Mouse (Mus musculus): Measurements from ENCODE around the gene Tenm4. TPM values are rescaled to one million over a fixed set of nuclear protein-coding genes. Genes with fewer than 3 reads are reported as not detected.
A peak's percentile ranks its signal among the peaks of the same experiment; 100 is the strongest.

Gene Tenm4
- polyA plus RNA-seq, 1 experiment, result 1.0 TPM

DNA sequence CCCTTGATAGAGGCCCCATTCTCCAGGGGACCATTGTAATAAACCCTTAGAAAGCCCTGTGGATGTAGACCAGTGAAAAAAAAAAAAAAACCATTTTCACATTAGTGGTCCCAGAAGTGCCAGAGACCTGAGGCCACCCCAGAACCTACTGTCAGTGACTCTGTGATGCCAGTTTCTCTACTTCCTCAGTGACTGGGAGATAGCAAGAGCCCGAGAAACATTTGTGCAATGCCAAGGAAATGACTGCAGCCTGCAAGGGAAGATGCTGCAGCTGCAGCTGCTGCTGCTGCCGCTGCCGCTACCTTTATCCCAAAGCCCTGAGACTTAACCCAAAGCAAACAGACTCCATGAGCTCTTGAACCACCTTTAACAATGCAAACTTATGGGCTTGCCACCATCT is 631.2 kb downstream of the Tenm4 start:
- DNase-seq (ENCODE audit: low read depth, low spot score), result no peak
- 85% methylated on average over 3 of the region's 3 CpGs for WGBS

DNA sequence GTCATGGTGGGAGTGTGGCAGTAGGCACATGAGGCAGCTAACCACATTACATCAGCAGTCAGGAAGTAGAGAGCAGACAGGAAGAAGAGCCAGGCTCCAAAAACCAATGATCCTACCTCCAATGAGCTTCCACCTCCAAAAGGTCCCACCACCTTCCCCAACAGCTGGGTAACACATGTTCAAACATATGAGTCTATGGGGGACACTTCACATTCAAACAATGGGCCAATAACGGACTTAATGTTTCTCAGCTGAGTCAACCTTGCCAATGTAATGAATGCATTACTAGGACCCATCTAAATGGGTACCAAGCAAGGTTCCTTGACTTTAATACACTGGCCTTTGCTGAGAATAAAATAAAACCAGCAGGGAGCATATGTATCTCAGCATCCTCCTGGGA is 635.5 kb downstream of the Tenm4 start:
- WGBS, result 86% methylated on average over 1 of the region's 1 CpGs
- no peak for DNase-seq (ENCODE audit: low read depth, low spot score)

DNA sequence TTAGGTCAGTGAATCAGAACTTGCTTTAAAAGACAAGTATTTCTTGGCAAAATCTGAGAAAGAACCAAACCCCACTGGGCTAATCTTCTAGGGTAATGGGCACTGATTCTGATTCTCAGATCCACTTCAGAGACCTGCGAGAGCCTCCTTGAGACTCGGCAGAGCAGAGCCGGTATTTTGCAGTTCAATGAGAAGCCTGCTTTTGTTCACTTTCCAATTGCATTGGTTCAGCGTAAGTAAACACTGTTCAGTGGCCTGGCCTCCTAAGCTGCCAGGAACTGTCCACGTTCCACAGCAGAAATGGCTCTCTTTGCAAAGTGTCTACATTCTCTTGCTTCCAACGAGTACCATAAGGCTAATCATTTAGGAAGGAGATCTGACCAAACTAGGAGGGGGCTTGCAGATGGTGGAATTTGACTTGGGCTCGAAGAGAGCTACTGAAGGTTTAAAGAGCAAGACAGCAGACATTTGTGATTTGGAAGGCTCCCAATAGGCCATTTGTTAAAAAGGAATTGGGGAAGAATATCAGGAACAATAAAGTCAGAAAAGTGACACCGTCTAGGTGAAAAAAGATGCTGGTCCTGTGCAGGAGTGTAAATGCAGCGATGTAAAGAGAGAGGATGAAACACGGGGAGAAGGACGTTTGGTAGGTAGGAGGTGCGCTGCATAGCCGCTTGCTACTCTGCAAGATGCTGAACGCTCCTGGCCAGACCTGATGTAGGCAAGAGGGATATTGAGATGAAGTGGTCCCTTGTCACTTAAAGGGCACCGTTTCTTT is 636.4 kb downstream of the Tenm4 start:
- 72% methylated on average over 15 of the region's 15 CpGs for WGBS
- DNase-seq (ENCODE audit: low read depth, low spot score), result no peak

DNA sequence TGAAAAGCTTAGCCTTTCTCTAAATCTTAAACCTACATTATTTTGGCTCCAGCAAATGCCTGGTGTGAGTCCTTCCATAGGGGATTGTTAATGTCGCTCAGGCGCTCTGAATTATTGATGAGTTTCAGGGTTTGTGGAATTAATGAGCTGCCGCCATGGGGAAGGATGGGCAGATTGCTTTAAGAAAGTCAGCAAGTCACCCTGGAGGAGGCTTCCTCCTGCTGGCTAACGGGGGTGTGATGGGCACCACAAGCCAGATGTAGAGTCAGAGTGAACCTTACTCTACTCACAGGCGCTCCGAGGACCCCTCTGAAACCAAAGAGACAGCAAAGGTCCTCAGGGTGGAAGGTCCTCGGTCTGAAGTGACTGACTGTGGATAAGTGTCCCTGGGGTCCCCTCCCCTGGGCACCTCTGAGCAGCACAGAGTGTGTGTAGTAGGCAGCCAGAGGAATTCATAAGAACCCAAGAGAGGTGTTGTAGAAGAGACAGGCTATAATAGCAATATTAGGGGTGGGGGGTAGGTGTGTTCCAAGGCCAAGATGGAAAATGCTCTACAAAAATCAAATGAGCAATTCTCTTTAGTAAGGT is 637.1 kb downstream of the Tenm4 start:
- WGBS, result 95% methylated on average over 7 of the region's 7 CpGs

DNA sequence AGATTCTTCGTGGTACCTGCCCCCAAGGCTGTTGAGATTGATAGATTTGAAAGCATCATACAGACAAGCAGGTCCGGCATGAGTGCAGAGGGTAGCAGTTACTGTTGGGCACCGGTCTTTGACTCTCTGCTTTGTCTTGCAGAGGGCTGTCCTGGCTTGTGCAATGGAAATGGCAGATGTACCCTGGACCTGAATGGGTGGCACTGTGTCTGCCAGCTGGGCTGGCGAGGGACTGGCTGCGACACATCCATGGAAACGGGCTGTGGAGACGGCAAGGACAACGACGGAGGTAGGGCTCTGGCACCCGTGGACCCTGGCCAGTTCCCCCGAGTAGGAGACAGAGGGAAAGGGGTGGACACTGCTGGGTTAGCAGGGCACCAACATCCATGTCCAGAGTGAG is 640.6 kb downstream of the Tenm4 start:
- DNase-seq (ENCODE audit: low read depth, low spot score), result no peak
- 94% methylated on average over 11 of the region's 11 CpGs for WGBS

More for the DNA sequence above, 637.1 kb downstream of the Tenm4 start:
- DNase-seq (ENCODE audit: low read depth, low spot score), result no peak

DNA sequence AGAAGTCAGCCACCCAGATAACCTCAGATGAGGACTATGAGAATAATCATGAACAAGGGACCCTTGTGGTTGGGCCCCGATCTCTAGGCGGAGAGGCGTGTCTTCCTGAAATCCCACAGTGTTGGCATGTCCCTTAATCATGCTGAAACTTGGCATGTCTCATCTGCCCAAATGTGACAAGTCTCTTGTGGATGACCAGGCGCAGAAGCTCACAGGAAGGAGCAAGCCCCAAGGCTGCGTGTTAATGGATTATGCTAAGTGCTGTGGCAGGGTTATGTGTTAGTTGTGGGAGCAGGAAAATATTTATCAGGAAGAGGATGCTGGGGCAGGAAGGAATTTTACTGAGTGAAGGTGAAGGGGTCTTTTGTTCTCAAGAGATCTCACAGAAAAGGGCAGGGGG is 642.0 kb downstream of the Tenm4 start:
- 71% methylated on average over 5 of the region's 5 CpGs for WGBS
- DNase-seq (ENCODE audit: low read depth, low spot score), result no peak

DNA sequence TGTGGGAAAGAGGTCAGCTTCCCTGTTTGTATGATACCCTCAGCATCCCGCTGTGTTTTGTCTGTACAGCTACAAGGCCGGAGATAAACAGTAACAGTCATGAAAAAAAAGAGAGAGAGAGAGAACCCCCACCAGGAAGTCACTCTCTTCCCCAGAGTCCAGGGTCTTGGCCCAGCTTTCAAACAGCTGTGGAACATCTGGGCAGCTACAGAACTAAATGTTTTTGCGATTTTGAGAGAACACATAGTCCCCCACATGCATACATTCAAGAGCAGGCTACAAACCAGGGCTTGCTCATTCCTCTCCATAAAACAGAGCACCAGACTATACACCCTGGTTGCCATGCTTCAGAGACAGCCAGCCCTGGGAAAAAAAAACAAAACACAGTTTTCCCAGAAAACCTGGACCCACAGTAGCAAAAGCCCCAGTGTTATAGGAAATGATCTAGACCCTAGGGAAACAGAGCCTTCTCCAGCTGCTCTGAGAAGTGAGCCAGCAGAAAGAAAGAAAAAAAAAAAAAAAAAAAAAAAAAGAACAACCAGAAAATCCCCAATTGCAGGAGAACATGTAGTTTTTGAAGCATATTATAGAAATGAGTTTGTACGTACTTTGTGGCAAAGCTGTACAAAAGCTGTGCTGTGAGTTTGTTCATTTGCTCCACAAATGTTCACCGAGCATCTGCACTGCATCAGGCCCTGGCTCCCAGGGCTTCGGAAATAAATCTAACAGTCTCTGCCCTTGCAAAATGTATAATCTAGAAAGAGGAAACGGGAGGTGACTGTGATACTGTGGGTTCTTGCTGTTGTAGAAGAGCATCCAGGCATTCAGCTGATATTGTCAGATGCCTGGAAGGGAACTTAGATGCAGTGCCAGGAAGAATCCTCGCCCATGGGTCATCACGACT is 642.7 kb downstream of the Tenm4 start:
- DNase-seq (ENCODE audit: low read depth, low spot score), result no peak
- WGBS, result 69% methylated on average over 9 of the region's 9 CpGs

DNA sequence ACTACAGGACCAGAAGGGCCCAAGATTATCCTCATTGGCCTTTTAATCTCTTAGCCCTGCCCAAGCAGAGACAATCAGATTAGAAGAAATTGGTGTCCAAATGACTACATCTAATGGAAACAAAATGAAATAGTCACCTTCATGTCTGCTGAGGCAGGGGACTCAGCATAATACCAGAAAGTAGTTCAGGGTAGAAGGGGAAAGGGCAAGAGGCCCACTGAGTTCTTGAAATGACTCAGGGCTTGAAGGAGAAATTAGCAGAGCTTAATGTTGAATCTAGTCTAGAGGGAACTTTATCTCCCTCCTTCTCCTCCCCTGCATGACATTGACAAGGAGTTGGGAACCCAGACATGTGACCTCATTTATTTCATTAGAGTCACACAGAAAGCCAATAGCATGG is 643.5 kb downstream of the Tenm4 start:
- DNase-seq (ENCODE audit: low read depth, low spot score), result no peak

DNA sequence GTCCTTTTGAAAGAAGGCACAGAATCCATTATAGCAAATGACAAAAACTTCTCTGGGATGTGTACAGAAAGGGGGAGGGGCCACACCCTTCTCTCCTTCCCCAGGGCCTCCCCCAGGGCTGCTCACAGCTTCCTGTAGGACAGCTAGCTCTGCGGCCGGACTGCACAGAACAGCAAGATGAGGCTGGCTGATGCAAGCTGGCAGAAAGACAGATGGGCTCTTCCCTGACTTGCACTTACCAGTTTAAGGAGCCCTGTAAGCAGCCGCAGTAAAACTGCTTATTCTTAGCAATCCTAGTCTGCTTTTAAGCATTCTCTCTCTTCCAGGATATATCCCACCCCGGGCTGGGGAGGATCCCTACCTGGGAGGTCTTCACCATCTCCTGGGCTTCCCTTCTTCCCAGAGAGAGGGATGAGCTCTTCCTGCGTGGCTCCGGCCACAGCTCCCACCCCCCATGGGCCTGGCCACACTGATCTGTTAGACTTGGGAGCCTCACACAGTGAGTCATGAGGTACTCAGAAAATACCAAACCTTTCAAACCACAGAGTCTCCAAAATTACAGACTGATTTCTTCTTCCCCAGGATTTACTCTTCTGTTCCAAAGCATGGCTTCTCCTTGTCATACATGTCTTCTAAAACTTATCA is 646.1 kb downstream of the Tenm4 start:
- no peak for DNase-seq (ENCODE audit: low read depth, low spot score)
- 51% methylated on average over 6 of the region's 6 CpGs for WGBS

DNA sequence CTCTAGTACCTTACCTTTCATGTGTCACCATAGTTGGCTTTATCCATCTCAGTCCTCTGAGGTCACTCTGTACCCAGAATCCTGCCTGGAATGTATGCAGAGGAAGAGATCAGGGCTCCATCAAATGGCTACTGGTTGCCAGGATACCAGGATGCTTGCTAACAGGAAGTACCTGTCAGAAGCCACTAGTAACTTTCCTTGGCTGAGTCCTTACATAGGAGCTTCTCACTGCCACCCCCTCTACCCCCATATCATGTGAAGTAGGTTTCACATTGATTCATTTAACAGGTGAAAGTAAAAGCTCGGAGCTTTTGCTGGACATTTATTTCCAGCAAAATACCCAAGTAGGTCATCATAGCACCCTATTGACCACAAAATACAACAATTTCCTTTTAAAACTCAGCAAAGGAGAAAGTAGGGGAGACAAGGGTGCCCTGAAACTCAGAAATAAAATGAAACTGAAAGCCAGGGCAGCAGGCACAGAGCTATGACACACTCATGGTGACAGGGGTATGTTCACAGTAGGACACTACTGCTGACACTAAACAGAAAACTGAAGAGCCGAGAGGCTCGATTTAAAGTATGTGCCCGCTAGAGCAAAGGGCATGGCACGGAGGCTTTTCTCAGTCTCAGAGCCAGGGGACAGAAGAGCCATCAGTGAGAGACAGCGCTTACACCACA is 647.3 kb downstream of the Tenm4 start:
- WGBS, result 86% methylated on average over 6 of the region's 6 CpGs
- DNase-seq (ENCODE audit: low read depth, low spot score), result no peak

DNA sequence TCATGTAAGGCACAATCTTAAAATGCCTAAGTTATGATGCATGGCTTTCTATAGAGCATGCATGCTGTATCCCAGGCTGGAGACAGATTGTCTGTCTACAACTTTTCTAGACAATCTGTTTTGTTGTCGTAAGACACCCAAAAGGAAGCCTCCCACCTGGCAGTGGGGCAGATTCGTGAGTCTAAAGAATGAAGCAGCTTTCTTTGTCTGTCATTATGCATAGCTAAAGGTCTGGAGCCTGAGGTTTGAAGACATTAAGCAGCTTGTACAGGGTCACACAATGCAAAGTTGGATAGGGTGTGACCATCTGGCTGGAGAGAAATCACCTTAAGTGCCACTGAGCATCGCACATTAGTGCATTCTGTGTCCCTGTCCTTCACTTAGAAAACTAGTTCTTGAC is 648.5 kb downstream of the Tenm4 start:
- 84% methylated on average over 3 of the region's 3 CpGs for WGBS

DNA sequence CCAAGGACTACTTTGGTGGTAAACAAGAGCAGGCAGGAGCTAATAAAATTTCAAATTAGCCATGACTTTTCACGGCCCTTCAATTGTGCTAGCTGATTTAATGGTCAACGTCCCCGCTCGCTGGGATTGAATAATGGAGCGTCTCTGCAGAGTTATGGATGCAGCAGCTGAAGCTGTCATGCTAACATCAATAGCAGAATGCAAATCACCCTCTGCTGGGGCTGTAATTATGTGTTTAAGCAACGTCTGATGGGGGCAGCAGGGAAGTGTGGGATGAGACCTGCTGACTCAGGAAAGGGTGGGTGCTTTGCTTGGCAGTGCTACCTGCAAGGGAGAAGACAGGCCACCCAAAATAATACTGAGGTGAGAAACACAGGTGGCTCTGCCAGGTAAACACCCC is 649.3 kb downstream of the Tenm4 start:
- DNase-seq (ENCODE audit: low read depth, low spot score), result no peak
- 77% methylated on average over 6 of the region's 6 CpGs for WGBS

More for the DNA sequence above, 648.5 kb downstream of the Tenm4 start:
- DNase-seq (ENCODE audit: low read depth, low spot score), result no peak

DNA sequence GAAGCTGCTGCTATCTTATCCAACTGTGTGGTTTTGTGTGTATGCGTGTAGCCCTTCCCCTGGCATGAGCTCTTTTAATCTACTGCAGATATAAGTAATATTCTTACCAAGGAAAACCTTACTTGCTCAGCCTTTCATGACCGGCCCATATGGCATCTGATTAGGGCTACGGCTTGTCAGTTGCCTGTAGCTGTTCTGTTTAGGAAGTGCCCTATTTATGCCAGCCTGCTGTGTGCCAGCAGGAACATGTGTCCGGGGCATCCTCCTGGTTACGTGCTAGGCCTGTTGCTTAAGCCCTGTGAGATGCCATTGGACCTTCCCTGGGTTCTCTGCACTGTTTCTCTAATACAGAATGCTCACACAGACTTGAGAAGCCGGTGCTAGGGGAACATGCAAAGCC is 655.1 kb downstream of the Tenm4 start:
- DNase-seq (ENCODE audit: low read depth, low spot score), result no peak
- 91% methylated on average over 6 of the region's 6 CpGs for WGBS

DNA sequence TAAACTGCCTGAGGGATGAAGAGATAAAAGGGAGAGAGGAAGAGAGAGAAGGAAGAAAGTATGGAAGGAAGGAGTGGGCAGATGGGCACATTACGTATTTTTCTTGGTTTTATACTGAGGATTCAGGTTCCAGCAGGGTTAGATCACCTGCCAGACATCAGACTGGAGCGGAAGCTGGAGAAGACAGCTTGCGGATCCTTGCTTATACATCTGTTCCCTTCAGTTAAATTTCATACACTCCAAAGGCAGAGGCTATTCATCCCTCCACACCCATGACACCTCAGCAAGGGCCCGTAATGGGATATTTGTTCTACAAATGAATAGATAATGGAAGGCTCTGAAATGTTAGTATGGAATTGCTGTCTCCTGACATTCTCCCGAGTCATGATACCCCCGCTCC is 655.6 kb downstream of the Tenm4 start:
- DNase-seq (ENCODE audit: low read depth, low spot score), result no peak
- WGBS, result 94% methylated on average over 6 of the region's 6 CpGs

DNA sequence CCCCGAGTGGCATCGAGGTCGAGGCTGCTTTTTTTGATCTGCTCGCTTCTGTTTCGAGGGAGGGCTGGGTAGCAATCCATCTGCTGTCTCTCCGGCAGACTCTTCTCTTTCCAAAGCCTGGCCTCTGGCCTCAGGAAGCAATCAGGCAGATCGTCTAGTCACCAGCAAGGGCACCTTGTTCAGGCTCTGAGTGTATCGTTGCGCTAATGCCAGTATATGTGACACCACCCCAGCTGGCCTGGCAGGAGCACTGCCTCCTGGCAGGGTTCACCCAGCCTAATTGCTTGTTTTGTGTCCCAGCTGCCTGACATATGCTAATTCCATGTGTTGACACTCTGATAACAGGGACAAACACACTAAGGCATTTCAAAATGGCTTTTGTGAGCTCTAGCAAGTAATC is 661.5 kb downstream of the Tenm4 start:
- WGBS, result 32% methylated on average over 9 of the region's 9 CpGs

DNA sequence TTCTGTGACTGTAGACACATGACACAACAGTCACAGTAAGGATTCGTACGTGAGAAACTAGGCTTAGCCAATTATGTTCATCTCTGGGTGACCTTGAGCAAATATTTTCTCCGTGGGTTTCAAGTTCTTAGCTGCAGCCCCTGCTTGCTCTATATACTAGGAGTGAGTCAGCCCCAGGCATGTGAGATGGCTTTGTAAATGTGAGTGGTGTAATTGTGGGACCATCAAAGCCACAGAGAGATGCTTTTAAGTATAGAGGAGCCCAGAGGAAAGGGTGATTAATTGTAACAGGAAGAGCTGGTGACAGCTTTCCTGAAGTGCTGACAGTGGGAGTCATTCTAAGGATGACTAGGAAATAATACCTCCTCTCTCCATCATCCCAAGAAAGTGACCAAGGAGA is 662.0 kb downstream of the Tenm4 start:
- WGBS, result 31% methylated on average over 3 of the region's 3 CpGs
- DNase-seq (ENCODE audit: low read depth, low spot score), result no peak

More for the DNA sequence above, 661.5 kb downstream of the Tenm4 start:
- peak; percentile 7 for DNase-seq (ENCODE audit: low read depth, low spot score)

DNA sequence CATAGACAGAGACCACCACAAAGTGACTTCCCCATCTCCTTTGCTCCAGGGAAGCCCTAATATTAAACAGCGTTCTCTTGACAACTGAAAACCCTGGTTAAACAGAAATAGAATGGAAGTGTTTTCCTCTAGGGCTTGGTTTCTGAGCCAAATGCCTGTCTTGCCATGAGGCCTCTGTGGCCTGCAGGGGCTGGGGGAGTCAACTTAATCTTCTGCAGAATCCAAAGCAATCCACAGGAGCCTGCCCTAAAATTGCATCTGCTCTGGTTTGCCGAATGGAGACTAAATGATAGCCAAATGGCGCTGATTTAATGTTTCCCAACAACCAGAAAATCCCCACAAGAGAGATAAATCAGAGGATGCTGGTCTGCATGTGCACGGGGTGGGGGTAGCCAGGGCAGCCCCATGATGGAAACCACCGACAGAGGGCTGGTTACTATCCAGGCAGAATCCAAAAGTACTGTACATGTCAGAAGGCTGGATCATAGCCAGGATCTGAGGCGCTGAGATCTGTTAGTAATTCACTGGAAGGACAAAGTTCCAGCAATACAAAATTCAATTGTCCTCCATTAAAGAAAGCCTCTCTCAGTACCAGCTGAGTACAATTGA is 663.7 kb downstream of the Tenm4 start:
- DNase-seq (ENCODE audit: low read depth, low spot score), result no peak
- 46% methylated on average over 6 of the region's 6 CpGs for WGBS

DNA sequence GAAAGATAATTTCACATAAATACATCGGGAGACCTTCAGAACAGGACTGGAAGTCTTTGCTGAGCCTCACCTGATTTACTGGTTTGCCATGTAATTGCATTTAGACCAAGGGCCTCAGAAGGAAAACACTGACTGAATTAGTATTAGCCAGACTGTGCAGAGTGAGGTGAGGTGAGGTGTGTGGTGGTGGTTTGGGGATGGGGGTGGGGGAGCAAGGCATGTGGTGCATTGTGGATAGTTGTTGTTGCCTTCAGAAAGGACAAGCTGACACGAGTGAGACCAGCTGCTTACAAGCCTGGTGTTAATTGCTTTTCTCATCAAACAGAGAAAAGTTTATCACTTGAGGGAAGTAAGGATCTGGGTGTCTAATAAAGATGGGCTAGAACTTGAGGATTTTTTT is 664.3 kb downstream of the Tenm4 start:
- WGBS, result 41% methylated on average over 2 of the region's 2 CpGs
- DNase-seq (ENCODE audit: low read depth, low spot score), result no peak

DNA sequence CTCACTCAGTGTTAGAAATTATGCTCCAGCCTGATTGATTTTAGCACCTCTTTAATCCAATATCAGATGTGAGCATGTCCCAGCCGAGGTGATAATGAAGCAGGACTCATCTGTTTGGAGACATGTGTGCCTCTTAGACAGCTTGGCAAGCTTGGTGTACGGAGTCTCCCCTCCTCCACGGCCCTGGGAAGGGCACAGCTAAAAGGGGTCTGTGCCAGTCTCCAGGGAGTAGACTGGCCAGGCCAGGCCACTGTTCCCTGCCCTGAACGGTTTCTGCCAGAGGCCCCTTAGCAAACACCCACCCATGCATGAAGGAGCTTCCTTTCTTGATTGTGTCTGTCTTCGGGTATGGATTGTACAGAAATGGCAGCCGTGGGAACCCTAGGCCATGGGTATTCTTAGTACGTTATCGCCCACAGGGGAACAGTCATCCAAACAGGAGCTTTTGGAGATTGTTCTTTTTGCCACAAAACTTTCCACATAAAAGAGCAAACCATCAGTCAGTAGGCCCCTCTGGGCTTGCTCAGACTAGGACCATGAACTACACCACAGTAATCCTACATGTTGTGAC is 667.3 kb downstream of the Tenm4 start:
- 87% methylated on average over 8 of the region's 8 CpGs for WGBS
- DNase-seq (ENCODE audit: low read depth, low spot score), result no peak

All from large intestine, adult 2 months (tissue).